Mouse (Mus musculus) myocyte (in vitro differentiated cells): ENCODE results near the gene Fjx1.

ENCODE experiments used
- CEBPB ChIP-seq: IDR thresholded peaks from 2 replicates; pipeline ENCODE4 v1.6.1; 2011; ENCODE audit warnings: mild to moderate bottlenecking, moderate library complexity; ENCODE audit not compliant: poor library complexity, insufficient read depth, severe bottlenecking
- MAX ChIP-seq: IDR thresholded peaks from one replicate; pipeline ENCODE4 v1.6.1; 2011; ENCODE audit warnings: low read depth, mild to moderate bottlenecking, control low read depth
- MYOD1 ChIP-seq, 3 experiments: IDR thresholded peaks; one replicate each; pipeline ENCODE4 v1.6.1; 2011; ENCODE audit warnings: control low read depth in 2 of 3, low read depth in 2 of 3, mild to moderate bottlenecking in 2 of 3, moderate library complexity in 1 of 3; ENCODE audit not compliant: insufficient read length in 2 of 3, control insufficient read depth in 1 of 3
- MYOG ChIP-seq, 3 experiments: IDR thresholded peaks; one replicate each; pipeline ENCODE4 v1.6.1; 2011; ENCODE audit warnings: control low read depth in 2 of 3, low read depth in 2 of 3, mild to moderate bottlenecking in 2 of 3; ENCODE audit not compliant: insufficient read length in 2 of 3, control insufficient read depth in 1 of 3, insufficient read depth in 1 of 3
- POLR2A ChIP-seq: IDR thresholded peaks from one replicate; pipeline ENCODE4 v1.6.1; 2011; ENCODE audit warnings: low read depth, mild to moderate bottlenecking, control low read depth, moderate library complexity; ENCODE audit not compliant: insufficient read length
- POLR2AphosphoS2 ChIP-seq: IDR thresholded peaks from one replicate; pipeline ENCODE4 v1.6.1; 2011; ENCODE audit warnings: low read depth, control low read depth; ENCODE audit not compliant: insufficient read length
- TCF12 ChIP-seq: IDR thresholded peaks from one replicate; pipeline ENCODE4 v1.6.1; 2011; ENCODE audit warnings: mild to moderate bottlenecking, control low read depth; ENCODE audit not compliant: poor library complexity, insufficient read depth, severe bottlenecking
- TCF3 ChIP-seq: IDR thresholded peaks from one replicate; pipeline ENCODE4 v1.6.1; 2011; ENCODE audit warnings: low read depth, control low read depth; ENCODE audit not compliant: insufficient read length
- USF1 ChIP-seq: IDR thresholded peaks from one replicate; pipeline ENCODE4 v1.6.1; 2011; ENCODE audit warnings: low read depth, mild to moderate bottlenecking, control low read depth, moderate library complexity

DNA sequence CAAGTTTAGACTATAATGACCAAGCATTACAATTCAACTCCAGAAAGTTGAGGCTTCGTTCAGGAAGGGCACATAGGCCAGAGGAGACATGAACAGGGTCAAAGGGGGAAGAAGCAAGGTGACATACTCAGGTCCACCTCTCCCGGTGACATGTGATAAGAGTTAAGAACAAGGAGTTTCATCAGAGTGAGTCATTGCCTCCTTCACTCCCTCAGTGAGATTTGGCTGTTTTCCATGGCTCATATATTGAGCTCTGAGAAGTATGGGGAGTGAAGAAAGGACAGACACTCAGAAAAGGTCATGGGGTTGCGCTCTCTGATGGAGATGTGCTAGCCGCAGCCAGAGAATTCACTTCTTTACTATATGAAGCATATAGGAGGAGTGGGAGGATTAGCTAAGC is 41.7 kb downstream of the Fjx1 start:
- no peak for TF ChIP-seq POLR2A
- TF ChIP-seq MAX: no peak
- TF ChIP-seq USF1: no peak
- no peak for TF ChIP-seq TCF3
- TF ChIP-seq TCF12: no peak
- no peak for TF ChIP-seq MYOG (IDR thresholded peaks at IDR 0.05; ENCODE audit: control insufficient read depth in 1 of 3, insufficient read depth in 1 of 3, insufficient read length in 2 of 3, low read depth in 2 of 3)
- TF ChIP-seq CEBPB: no peak
- TF ChIP-seq POLR2AphosphoS2: no peak
- TF ChIP-seq MYOD1 (IDR thresholded peaks at IDR 0.05; ENCODE audit: control insufficient read depth in 1 of 3, insufficient read length in 2 of 3, low read depth in 2 of 3): no peak
